Mouse (Mus musculus) layer of hippocampus, postnatal 25 days (tissue): Measurements from ENCODE around the gene Gm5483. TPM values are rescaled to one million over a fixed set of nuclear protein-coding genes. Genes with fewer than 3 reads are reported as not detected.
"Not testable (repeated sequence)": the region's sequence is repeated elsewhere in the genome, so short reads cannot be mapped to it uniquely, and the experiment has no call there.

ENCODE experiments used
- DNase-seq, 2 experiments: peaks; one replicate each; pipeline ENCODE4 v3.0.0; 2022; ENCODE audit warnings: mixed read lengths in 2 of 2, low spot score in 1 of 2; ENCODE audit errors: extremely low spot score in 1 of 2
- total RNA-seq, 2 experiments: library from RNA; stranded (reverse); gene quantifications; 2 replicates each; pipeline ENCODE4 v1.2.3; 2021

Gene Gm5483
- not detected for total RNA-seq

DNA sequence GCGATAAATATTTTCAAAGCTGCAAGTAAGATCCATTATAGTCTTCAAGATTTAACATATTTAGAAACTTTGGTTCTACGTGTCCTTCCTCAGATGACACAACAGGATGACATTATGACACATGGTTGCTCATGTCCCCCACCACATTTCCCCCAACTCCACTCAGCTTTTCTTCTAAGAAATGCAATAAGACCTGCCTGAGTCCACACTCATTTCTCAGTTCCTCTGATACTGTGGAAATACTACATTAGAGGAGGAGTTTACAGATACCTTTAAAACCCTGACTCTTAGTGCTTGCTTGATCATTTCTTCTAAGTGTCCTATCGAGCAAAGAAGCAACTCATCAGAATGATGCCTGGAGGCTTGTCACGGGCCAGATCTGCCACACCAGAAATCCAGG, at the start of gene Gm5483:
Gm5483 (plus strand) TSS at position 301 of the 400 bp plus-strand sequence.
- DNase-seq, result not testable (repeated sequence)

DNA sequence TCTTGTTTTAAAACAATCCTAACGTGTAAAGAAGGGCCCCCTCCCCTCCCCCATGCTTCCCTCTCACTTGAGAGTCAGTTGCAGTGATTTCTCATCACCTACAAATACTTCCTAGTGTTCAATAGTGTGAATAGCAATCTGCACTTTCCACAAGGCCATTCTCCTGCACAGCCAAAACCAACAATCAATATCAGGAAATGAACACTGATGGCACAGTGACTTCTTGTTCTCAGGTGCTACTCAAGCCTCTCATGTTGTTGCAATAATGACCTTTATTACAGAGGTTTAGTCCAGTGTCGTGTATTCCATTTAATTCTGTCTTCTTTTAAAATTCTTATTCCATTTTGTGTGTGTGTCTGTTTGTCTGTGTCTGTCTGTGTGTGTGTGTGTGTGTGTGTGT, 45.8 kb upstream of the Gm5483 start:
- no peak for DNase-seq

- DNase-seq, result no peak
These were observed 27.5 kb upstream of the Gm5483 start, which contains the start of gene Stfa2l1 for GRCm38 (mm10) chr16:36156402-36156975. Gene Stfa2l1 (plus strand): TSS chr16:36156811.

GRCm38 (mm10) chr16:36167841-36168240, 16.2 kb upstream of the Gm5483 start:
- DNase-seq, result not testable (repeated sequence)

DNA sequence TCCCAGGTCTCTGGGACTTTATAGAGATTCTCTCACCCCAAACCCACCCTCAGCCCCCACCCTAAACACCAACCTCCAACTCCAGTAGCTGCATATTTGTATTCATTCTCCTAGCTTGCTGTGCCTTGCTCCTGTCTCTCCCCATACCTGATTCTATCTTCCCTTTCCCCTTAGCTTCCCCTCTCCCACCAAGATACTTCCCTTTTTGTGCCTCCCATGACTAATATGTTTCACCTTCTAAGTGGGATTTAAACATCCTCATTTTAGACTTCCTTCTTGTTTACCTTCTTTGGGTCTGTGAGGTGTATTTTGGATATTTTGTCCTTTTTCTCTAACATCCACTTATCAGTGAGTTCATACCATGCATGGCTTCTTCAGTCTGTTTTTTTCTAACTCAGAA, 7.9 kb upstream of the Gm5483 start:
- no peak for DNase-seq

DNA sequence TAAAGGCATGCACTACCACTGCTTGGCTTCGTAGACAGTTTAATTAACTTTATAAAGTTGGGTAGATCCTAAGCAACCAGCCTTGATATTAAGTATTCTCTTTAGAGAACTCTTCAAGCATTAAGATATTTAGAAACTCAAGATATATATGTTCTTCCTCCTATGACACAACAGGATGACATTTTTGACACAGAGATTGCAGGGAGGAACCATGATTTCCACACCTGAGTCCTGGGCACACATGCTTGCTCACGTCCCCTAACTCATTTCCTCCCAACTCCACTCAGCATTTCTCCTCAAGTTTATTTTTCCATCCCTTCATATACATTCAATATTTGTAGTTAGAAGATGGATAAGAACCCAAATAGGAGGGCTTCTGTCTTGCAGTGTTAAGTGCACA, 4.1 kb upstream of the Gm5483 start:
- no peak for DNase-seq

- DNase-seq, result no peak
These were observed 15.2 kb downstream of the Gm5483 start for GRCm38 (mm10) chr16:36199226-36199625.

DNA sequence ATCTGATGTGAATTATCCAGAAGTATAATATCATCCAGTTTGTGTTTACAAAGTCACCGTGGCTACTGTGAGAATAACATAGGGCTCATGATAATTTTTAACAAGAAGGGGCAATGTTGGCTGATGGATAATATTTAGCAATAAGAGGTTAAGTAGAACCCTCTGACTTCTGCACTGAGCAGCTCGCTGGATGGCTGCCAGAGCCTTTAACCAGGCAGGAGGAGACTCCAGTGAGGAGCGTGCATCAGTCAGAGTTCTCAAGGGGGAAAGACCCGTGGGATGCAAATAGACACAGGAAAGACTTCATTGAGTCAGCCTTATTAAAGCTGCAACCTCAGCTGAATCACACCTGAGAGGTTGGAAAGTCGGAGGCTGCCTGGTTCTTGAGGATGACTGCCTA, 19.8 kb downstream of the Gm5483 start:
- no peak for DNase-seq

GRCm38 (mm10) chr16:36205684-36206083, 21.7 kb downstream of the Gm5483 start:
- not testable (repeated sequence) for DNase-seq

GRCm38 (mm10) chr16:36209967-36210453, 26.0 kb downstream of the Gm5483 start, which contains the start of gene Gm5416:
Gene Gm5416 (plus strand): TSS chr16:36210403.
- DNase-seq, result no peak

DNA sequence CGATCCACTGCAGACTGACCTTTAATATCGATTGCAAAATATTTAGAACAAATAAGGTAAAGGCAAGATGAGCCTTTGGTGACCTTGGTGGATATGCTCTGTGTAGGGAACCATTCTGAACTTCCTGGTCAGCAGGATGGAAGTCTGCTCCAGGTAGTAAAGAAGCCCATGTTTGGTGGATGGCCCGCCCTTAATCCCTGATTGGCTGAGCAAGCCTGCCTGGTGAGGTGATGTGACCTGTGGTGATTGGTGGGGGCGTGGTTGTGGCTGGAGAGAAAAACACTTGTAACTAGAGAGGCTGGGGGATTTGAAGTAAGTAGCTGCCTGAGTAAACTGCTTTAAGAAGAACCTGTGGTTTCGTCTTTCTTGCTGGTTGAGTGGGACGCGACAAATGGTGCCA, 37.2 kb downstream of the Gm5483 start, which contains the start of gene 2010005H15Rik:
2010005H15Rik (plus strand) TSS at position 301 of the 400 bp plus-strand sequence.
- DNase-seq, result not testable (repeated sequence)

Other genes starting within 250 kb of the Gm5483 start
- gene Parp9, start 245.7 kb upstream of the Gm5483 start, total RNA-seq, result 1 to 10 TPM; 2.6 to 3.5 TPM
- 1 to 10 TPM; 4.2 to 4.5 TPM for gene Dtx3l, start 245.1 kb upstream of the Gm5483 start, total RNA-seq
- gene Kpna1, start 205.5 kb upstream of the Gm5483 start, total RNA-seq, result 100 to 1,000 TPM; 125 to 138 TPM
- gene Wdr5b, start 143.0 kb upstream of the Gm5483 start, total RNA-seq, result 1 to 10 TPM; 5.0 to 5.2 TPM
- 10 to 100 TPM; 83.0 to 93.8 TPM for gene Fam162a, start 112.6 kb upstream of the Gm5483 start, total RNA-seq
- gene Ccdc58, start 112.5 kb upstream of the Gm5483 start, total RNA-seq, result 10 to 100 TPM; 22.6 to 25.0 TPM
- not detected for gene Csta1, start 53.0 kb upstream of the Gm5483 start, total RNA-seq
- not detected for gene Stfa2l1, start 27.4 kb upstream of the Gm5483 start, total RNA-seq
- gene Gm5416, start 26.2 kb downstream of the Gm5483 start, total RNA-seq, result not detected
- gene 2010005H15Rik, start 37.3 kb downstream of the Gm5483 start, total RNA-seq, result not detected
- not detected for gene Stfa1, start 92.7 kb downstream of the Gm5483 start, total RNA-seq
- gene BC117090, start 150.1 kb downstream of the Gm5483 start, total RNA-seq, result not detected
- gene BC100530, start 183.5 kb downstream of the Gm5483 start, total RNA-seq, result not detected
- not detected for gene Stfa2, start 224.2 kb downstream of the Gm5483 start, total RNA-seq